Mouse (Mus musculus): ENCODE measurements around the gene Trit1.

DNA sequence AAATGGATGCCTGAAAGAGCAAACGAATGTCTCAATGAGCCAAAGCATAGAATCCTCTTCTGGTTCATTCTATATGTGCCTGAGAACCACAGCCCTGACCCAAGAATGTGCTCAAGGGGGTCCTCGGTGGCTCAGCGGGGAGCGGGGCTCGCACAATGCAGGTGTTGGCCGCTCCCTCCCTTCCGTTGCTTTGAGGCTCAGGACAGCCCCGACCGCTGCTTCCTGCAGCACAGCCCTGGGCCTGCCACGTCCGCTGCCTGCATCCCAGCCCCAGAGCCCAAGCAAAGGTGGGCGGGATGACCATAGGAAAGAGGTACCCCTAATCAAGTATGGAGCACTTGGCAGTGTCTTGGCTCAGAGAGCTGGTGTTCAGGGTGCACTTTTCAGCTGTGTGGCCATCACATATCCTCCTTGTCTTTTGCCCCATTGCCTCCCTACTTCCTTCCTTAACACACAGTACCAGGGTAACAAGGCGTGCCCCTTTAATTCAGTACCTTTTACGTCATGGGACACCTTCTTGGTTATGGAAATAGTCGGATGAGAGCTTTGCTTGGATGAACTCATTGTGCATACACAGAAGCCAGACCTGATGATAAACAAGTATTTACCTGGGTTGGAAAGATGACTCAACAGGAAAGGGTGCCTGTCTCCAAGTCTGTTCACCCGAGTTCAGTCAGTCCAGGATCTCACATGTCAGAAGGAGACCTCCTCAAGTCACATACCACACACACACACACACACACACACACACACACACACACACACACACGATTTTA, 32.7 kb upstream of the Trit1 start:
- TF ChIP-seq CTCF (IDR thresholded peaks at IDR 0.05; ENCODE audit: control insufficient read depth, insufficient read depth, insufficient read length) (no peak), CEBPB (IDR thresholded peaks at IDR 0.05; ENCODE audit: low read depth) (no peak), FOSL1 (IDR thresholded peaks at IDR 0.05; ENCODE audit: insufficient read depth, low read length, poor library complexity, severe bottlenecking) (no peak), MAX (IDR thresholded peaks at IDR 0.05) (no peak), USF1 (IDR thresholded peaks at IDR 0.05; ENCODE audit: low read depth) (no peak), MYOG (IDR thresholded peaks at IDR 0.05; ENCODE audit: control insufficient read depth, extremely low read depth, insufficient read length) (no peak)

Measured in C2C12 (cell line).